Mouse (Mus musculus): ENCODE data around the gene B830017H08Rik. TPM values are rescaled to one million over a fixed set of nuclear protein-coding genes. Genes with fewer than 3 reads are reported as not detected.

The B830017H08Rik gene
- polyA plus RNA-seq, 1 experiment from 2014 or later, result not detected

- WGBS, result 1% methylated on average over 83 of the region's 83 CpGs
- Histone ChIP-seq H3K27me3 (ENCODE audit: poor library complexity, severe bottlenecking) (peaks cover 100% of the 10 kb centered on the region), H3K27ac (peak overlapping the region; percentile 56; the same call in 1 of the 2 replicates), H3K36me3 (replicated peaks) (no peaks in the 10 kb centered on the region), H3K4me1 (peaks cover 75% of the 10 kb centered on the region), H3K4me3 (peak overlapping the region; percentile 53), H3K9me3 (no peaks in the 10 kb centered on the region)
- peak; percentile 49 for DNase-seq (ENCODE audit: extremely low spot score, low spot score)
These were observed 29.9 kb upstream of the B830017H08Rik start for GRCm38 (mm10) chr16:17802839-17803674.

- no peak overlapping the region; the same call in 1 of the 2 replicates for H3K27ac ChIP-seq
- WGBS, result 4% methylated on average over 33 of the region's 33 CpGs
- H3K4me3 ChIP-seq, result peak overlapping the region; percentile 53
- no peaks in the 10 kb centered on the region for H3K36me3 ChIP-seq (replicated peaks)
- DNase-seq (ENCODE audit: extremely low spot score, low spot score), result peak; percentile 33
- H3K4me1 ChIP-seq, result peaks cover 72% of the 10 kb centered on the region
- H3K9me3 ChIP-seq, result no peaks in the 10 kb centered on the region
- H3K27me3 ChIP-seq (ENCODE audit: poor library complexity, severe bottlenecking), result peaks cover 99% of the 10 kb centered on the region
These were observed 29.1 kb upstream of the B830017H08Rik start for GRCm38 (mm10) chr16:17803675-17804448.

DNA sequence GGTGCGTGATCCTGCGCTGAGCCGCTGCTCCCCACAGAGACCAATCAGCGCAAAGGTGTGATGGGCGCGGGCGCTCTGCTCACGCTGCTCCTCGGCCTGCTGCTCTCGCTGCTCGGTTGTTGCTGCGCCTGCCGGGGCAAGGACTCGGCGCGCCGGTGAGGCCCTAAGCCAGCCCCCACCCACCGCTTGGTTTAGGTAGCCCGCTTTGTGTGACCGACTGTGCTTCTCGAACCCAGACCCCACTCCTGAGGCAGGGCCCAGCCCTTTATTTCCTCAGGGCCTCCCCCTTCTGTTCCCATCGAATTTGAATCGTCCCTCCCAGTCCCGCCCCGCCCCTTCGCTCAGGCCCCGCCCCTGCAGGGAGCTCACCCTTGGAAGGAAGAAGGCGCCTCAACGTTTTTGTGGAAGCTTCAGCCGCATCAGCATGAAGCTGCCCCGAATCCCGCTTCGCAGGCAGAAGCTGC is 28.4 kb upstream of the B830017H08Rik start:
- DNase-seq (ENCODE audit: extremely low spot score, low spot score), result peak; percentile 73
- WGBS, result under 1% methylated on average over 33 of the region's 33 CpGs
- Histone ChIP-seq H3K27ac (no peak overlapping the region; the same call in 1 of the 2 replicates), H3K4me1 (peaks cover 76% of the 10 kb centered on the region), H3K9me3 (no peaks in the 10 kb centered on the region), H3K27me3 (ENCODE audit: poor library complexity, severe bottlenecking) (peaks cover 99% of the 10 kb centered on the region), H3K4me3 (peak overlapping the region; percentile 53), H3K36me3 (replicated peaks) (no peaks in the 10 kb centered on the region)

GRCm38 (mm10) chr16:17804982-17805381 is 27.9 kb upstream of the B830017H08Rik start:
- Histone ChIP-seq H3K4me1 (peaks cover 80% of the 10 kb centered on the region), H3K9me3 (no peaks in the 10 kb centered on the region), H3K36me3 (replicated peaks) (no peaks in the 10 kb centered on the region), H3K27me3 (ENCODE audit: poor library complexity, severe bottlenecking) (peaks cover 99% of the 10 kb centered on the region), H3K4me3 (peak overlapping the region; percentile 53), H3K27ac (no peak overlapping the region)
- 11% methylated on average over 7 of the region's 7 CpGs for WGBS
- peak; percentile 20 for DNase-seq (ENCODE audit: extremely low spot score, low spot score)

DNA sequence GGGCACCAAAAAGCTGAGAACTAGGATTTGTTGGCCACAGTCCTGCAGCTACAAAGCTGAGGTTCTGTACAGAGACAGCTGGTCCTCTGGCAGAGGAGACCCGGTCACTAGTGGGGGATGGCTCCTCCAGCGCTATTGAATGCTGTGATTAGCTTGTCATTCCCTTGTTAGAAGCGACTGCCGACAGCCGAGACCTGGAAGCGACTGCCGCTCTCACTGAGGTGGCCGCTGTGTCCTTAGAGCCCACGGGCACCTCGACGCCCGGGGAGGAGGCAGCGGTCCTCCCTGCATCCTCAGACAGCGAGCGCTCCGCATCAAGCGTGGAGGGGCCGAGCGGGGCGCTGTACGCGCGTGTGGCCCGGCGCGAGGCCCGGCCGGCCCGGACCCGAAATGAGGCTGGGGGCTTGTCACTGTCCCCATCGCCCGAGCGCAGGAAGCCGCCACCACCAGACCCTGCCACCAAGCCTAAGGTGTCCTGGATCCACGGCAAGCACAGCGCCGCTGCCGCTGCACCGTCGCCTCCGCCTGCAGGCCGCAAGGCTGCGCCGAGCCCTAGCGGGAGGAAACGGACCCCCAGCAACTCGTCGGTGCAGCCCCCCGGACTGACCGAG is 26.2 kb upstream of the B830017H08Rik start:
- Histone ChIP-seq H3K4me3 (peak overlapping the region; percentile 62), H3K9me3 (no peaks in the 10 kb centered on the region), H3K36me3 (replicated peaks) (no peaks in the 10 kb centered on the region), H3K4me1 (peaks cover 78% of the 10 kb centered on the region), H3K27ac (peak overlapping the region; percentile 86), H3K27me3 (ENCODE audit: poor library complexity, severe bottlenecking) (peaks cover 98% of the 10 kb centered on the region)
- WGBS, result 2% methylated on average over 50 of the region's 50 CpGs
- DNase-seq (ENCODE audit: extremely low spot score, low spot score), result peak; percentile 64

- DNase-seq (ENCODE audit: extremely low spot score, low spot score), result peak; percentile 89
- Histone ChIP-seq H3K9me3 (no peaks in the 10 kb centered on the region), H3K4me1 (peaks cover 72% of the 10 kb centered on the region), H3K4me3 (peak overlapping the region; percentile 62), H3K27ac (peak overlapping the region; percentile 86), H3K36me3 (replicated peaks) (no peaks in the 10 kb centered on the region), H3K27me3 (ENCODE audit: poor library complexity, severe bottlenecking) (peaks cover 94% of the 10 kb centered on the region)
- 1% methylated on average over 73 of the region's 73 CpGs for WGBS
These were observed 25.5 kb upstream of the B830017H08Rik start for GRCm38 (mm10) chr16:17807192-17808009.

DNA sequence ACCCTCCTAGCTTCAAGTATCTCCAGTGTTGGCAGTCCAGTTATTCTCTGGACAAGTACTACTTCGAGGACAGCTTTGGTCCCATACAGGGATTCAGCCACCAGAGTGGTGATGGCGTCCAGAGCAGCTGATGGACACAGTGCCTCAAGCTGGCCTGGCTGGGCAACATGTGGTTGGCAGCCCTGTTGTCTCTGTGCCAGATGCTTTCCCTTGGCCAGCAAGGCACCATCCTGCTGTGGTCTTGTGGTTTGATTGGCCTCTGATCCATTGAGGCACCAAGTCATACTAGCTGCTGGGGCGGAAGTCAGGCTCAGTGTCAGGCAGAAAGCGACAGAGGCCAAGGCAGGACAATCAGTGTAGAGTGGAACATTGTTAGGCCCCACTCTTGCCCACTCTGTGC is 23.8 kb upstream of the B830017H08Rik start:
- no peaks in the 10 kb centered on the region for H3K9me3 ChIP-seq
- 85% methylated on average over 4 of the region's 4 CpGs for WGBS
- peaks cover 94% of the 10 kb centered on the region for H3K27me3 ChIP-seq (ENCODE audit: poor library complexity, severe bottlenecking)
- H3K27ac ChIP-seq, result peak overlapping the region; percentile 64
- no peak for DNase-seq (ENCODE audit: extremely low spot score, low spot score)
- peaks cover 54% of the 10 kb centered on the region for H3K4me1 ChIP-seq
- no peak overlapping the region for H3K4me3 ChIP-seq
- no peaks in the 10 kb centered on the region for H3K36me3 ChIP-seq (replicated peaks)

DNA sequence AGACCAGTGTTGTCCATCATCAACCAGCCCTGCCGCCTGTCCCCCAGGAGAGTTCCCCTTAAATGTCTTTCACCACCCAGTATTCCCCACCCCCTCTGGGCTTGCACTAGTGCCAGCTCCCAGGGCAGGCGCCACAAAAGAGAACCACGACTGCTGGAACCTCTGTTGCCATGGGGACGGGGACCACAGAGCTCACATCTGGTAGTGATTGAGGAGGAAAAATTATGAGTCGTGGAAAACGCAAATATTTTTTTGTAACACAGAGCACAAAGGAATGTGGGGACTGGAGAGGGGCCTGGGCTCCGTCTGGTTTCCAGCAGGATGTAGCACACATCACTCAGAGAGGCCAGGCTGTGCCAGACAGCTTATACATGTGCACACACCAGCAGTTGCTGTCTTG is 23.2 kb upstream of the B830017H08Rik start:
- peak; percentile 44 for DNase-seq (ENCODE audit: extremely low spot score, low spot score)
- Histone ChIP-seq H3K36me3 (replicated peaks) (no peaks in the 10 kb centered on the region), H3K4me3 (no peak overlapping the region), H3K27me3 (ENCODE audit: poor library complexity, severe bottlenecking) (peaks cover 94% of the 10 kb centered on the region), H3K27ac (peak overlapping the region; percentile 64), H3K4me1 (peaks cover 48% of the 10 kb centered on the region), H3K9me3 (no peaks in the 10 kb centered on the region)
- WGBS, result 29% methylated on average over 7 of the region's 7 CpGs

GRCm38 (mm10) chr16:17812120-17812519 is 20.8 kb upstream of the B830017H08Rik start:
- H3K27me3 ChIP-seq (ENCODE audit: poor library complexity, severe bottlenecking), result peaks cover 94% of the 10 kb centered on the region
- no peaks in the 10 kb centered on the region for H3K9me3 ChIP-seq
- 9% methylated on average over 5 of the region's 5 CpGs for WGBS

DNA sequence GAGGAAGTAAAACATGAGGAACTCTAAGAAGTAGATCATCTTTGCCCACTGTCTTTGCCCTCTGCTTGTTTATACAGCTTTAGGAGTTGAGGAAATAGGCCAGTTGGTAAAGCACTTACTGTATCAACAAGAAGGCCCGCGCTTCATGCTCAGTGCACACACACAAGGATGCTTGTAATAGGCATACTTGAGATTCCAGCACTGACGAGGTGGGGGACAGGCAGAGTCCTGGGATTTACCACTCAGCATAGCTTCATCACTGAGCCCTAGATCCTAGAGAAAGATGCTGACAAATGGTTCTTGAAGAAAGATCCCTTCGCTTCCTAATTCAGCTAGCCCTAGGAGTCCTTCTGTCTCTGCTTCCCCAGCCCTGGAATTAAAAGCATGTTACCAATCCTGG is 19.7 kb upstream of the B830017H08Rik start:
- Histone ChIP-seq H3K36me3 (replicated peaks) (no peaks in the 10 kb centered on the region), H3K4me3 (no peak overlapping the region), H3K4me1 (peaks cover 33% of the 10 kb centered on the region), H3K9me3 (no peaks in the 10 kb centered on the region), H3K27me3 (ENCODE audit: poor library complexity, severe bottlenecking) (peaks cover 89% of the 10 kb centered on the region), H3K27ac (no peak overlapping the region)
- no peak for DNase-seq (ENCODE audit: extremely low spot score, low spot score)
- 62% methylated on average over 4 of the region's 4 CpGs for WGBS

More at GRCm38 (mm10) chr16:17812120-17812519, 20.8 kb upstream of the B830017H08Rik start:
- peak; percentile 30 for DNase-seq (ENCODE audit: extremely low spot score, low spot score)
- Histone ChIP-seq H3K4me1 (peaks cover 43% of the 10 kb centered on the region), H3K27ac (no peak overlapping the region), H3K36me3 (replicated peaks) (no peaks in the 10 kb centered on the region), H3K4me3 (no peak overlapping the region)

- Histone ChIP-seq H3K27me3 (ENCODE audit: poor library complexity, severe bottlenecking) (peaks cover 68% of the 10 kb centered on the region), H3K4me1 (peaks cover 14% of the 10 kb centered on the region), H3K27ac (peak overlapping the region; percentile 88), H3K4me3 (peak overlapping the region; percentile 67), H3K36me3 (replicated peaks) (no peaks in the 10 kb centered on the region), H3K9me3 (no peaks in the 10 kb centered on the region)
- WGBS, result 1% methylated on average over 63 of the region's 63 CpGs
- peak; percentile 80 for DNase-seq (ENCODE audit: extremely low spot score, low spot score)
These were observed 17.2 kb upstream of the B830017H08Rik start for GRCm38 (mm10) chr16:17815411-17816402.

Measured in forebrain, embryonic 10.5 days (tissue).